Comparison of ENCODE assay signal across 24 mouse cellular contexts in the genomic region with DNA sequence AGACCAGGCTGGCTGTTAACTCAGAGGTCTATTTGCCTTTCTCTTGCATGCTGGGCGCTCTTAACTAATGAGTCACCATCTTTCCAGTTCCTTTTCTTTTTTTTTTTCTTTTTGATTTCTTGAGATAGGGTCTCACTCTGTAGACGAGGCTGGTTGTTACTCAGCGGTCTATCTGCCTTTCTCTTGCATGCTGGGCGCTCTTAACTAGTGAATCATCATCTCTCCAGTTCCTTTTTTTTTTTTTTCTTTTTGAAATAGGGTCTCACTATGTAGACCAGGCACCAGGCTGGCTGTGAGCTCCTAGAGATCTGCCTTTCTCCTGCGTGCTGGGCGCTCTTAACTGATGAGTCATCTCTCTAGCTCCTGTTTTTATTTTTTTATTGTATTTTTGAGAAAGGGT. TPM values are rescaled to one million over a fixed set of nuclear protein-coding genes. Genes with fewer than 3 reads are reported as not detected.
DNase-seq lines count a peak whose midpoint lies in the region; ATAC-seq and TF ChIP-seq lines count a peak whose summit lies in the region.
"Had no signal": no experiment of that assay in that cellular context is flagged by ENCODE, and none has a peak within 500 bp of the region (broad histone marks: within the 10 kb centered on the region; RNA-seq: fewer than 3 reads in every experiment).

No protein-coding gene starts in this region.

- no peak overlapping the region for H3K4me2 ChIP-seq in kidney, embryonic 15.5 days
- H3K4me2 ChIP-seq: embryonic facial prominence, embryonic 15.5 days; limb, embryonic 15.5 days; midbrain, embryonic 15.5 days had no signal

- H3K4me3 ChIP-seq in G1E (ENCODE audit: low read depth, low read length), result no peak overlapping the region
- H3K4me3 ChIP-seq in kidney, embryonic 15.5 days (replicated peaks), result no peak overlapping the region
- H3K4me3 ChIP-seq: embryonic facial prominence, embryonic 15.5 days; forebrain, embryonic 10.5 days; layer of hippocampus, adult 2 months; limb, embryonic 15.5 days; megakaryocyte, embryonic 14.5 days; midbrain, embryonic 15.5 days; myocyte had no signal

- no peaks in the 10 kb centered on the region for H3K36me3 ChIP-seq in G1E (replicated peaks)
- H3K36me3 ChIP-seq in kidney, embryonic 15.5 days, result no peaks in the 10 kb centered on the region
- H3K36me3 ChIP-seq: embryonic facial prominence, embryonic 15.5 days; forebrain, embryonic 10.5 days; limb, embryonic 15.5 days; midbrain, embryonic 15.5 days had no signal

- H3K4me1 ChIP-seq in G1E (ENCODE audit: insufficient read depth, low read depth, low read length), result no peaks in the 10 kb centered on the region; the same call in 1 of the 2 replicates
- H3K4me1 ChIP-seq in kidney, embryonic 15.5 days, result no peaks in the 10 kb centered on the region
- H3K4me1 ChIP-seq: embryonic facial prominence, embryonic 15.5 days; forebrain, embryonic 10.5 days; limb, embryonic 15.5 days; megakaryocyte, embryonic 14.5 days; midbrain, embryonic 15.5 days had no signal

- DNase-seq in 416B (ENCODE audit: low read depth) (peak; percentile 85), G1E (ENCODE audit: low spot score) (no peak), R1 (ENCODE audit: low read depth, low spot score) (peak; percentile 15)
- DNase-seq in thymus, postnatal 10 days (ENCODE audit: low spot score in 2 of 2), result no peak
- no peak for DNase-seq in gastrocnemius, adult 18-20 months (ENCODE audit: low spot score)
- DNase-seq: cerebellum, postnatal 10 days; forebrain, postnatal 0 days; heart, adult 18-20 months; heart, postnatal 4 days; lung, postnatal 10 days; right cerebral cortex, postnatal 14 days; spleen, adult 18-20 months had no signal

- no peak overlapping the region for H3K27ac ChIP-seq in kidney, embryonic 15.5 days
- H3K27ac ChIP-seq: embryonic facial prominence, embryonic 15.5 days; forebrain, embryonic 10.5 days; kidney, postnatal 0 days; layer of hippocampus, adult 2 months; limb, embryonic 15.5 days; midbrain, embryonic 15.5 days had no signal

- H3K27me3 ChIP-seq in G1E (ENCODE audit: insufficient read depth, low read length), result no peaks in the 10 kb centered on the region
- H3K27me3 ChIP-seq in kidney, embryonic 15.5 days, result peaks cover 54% of the 10 kb centered on the region

- no peak for TF ChIP-seq CTCF in G1E (IDR thresholded peaks at IDR 0.05; ENCODE audit: low read depth, low read length)

- no peak overlapping the region for H3K9ac ChIP-seq in kidney, embryonic 15.5 days
- H3K9ac ChIP-seq: embryonic facial prominence, embryonic 15.5 days; forebrain, postnatal 0 days; limb, embryonic 15.5 days; midbrain, embryonic 15.5 days had no signal

- ATAC-seq in G1E (ENCODE audit: extremely low read depth, insufficient number of reproducible peaks, low FRiP score, poor library complexity, severe bottlenecking), result peak; percentile 45; the same call in 1 of the 2 replicates
- peak; percentile 55 for ATAC-seq in megakaryocyte progenitor cell, adult 5-6 weeks (replicated peaks; ENCODE audit: poor library complexity)
- ATAC-seq in kidney, embryonic 15.5 days (replicated peaks; ENCODE audit: low FRiP score), result no peak
- ATAC-seq: forebrain, postnatal 0 days; hindbrain, embryonic 16.5 days; intestine, postnatal 0 days; midbrain, embryonic 15.5 days had no signal

- no peaks in the 10 kb centered on the region for H3K9me3 ChIP-seq in G1E (replicated peaks)
- no peaks in the 10 kb centered on the region for H3K9me3 ChIP-seq in kidney, embryonic 15.5 days (replicated peaks)
- H3K9me3 ChIP-seq: embryonic facial prominence, embryonic 15.5 days; forebrain, embryonic 10.5 days; limb, embryonic 15.5 days; megakaryocyte, embryonic 14.5 days; midbrain, embryonic 15.5 days had no signal

- WGBS in kidney, embryonic 15.5 days, result 78% methylated on average over 6 of the region's 6 CpGs

RNA-seq across cellular contexts. Expression of a gene that starts 43.3 kb away (rescaled TPM):
- total RNA-seq in G1E (2014; fragmentation: Nextera tagmentation) (387 and 408 TPM in 2 replicates), G1E (2017) (239 and 275 TPM in 2 replicates)
- polyA plus RNA-seq in G1E (2012), result 21.0 and 31.9 TPM in 2 replicates
- total RNA-seq in megakaryocyte progenitor cell, adult 5-6 weeks (2015), result 200 and 204 TPM in 2 replicates
- 183 and 230 TPM in 2 replicates for total RNA-seq in megakaryocyte progenitor cell, adult 5-6 weeks (2017)
- 74.7 and 79.2 TPM in 2 replicates for polyA plus RNA-seq in kidney, embryonic 15.5 days (2015; fragmentation: Nextera tagmentation; extraction: Ambion mirVana)
- total RNA-seq in gastrocnemius, adult 18-20 months (2021), result 100 to 1,000 TPM in 1 of 2 experiments, 10 to 100 TPM in 1; 77.2 to 102 TPM

RNA-seq across cellular contexts. Expression of a gene that starts 45.8 kb away (rescaled TPM):
- total RNA-seq in G1E (2014; fragmentation: Nextera tagmentation) (41.8 and 60.7 TPM in 2 replicates), G1E (2017) (36.8 and 49.4 TPM in 2 replicates)
- polyA plus RNA-seq in G1E (2012), result 1.5 and 2.0 TPM in 2 replicates
- total RNA-seq in megakaryocyte progenitor cell, adult 5-6 weeks (2015), result 47.2 and 47.8 TPM in 2 replicates
- 27.3 and 35.0 TPM in 2 replicates for total RNA-seq in megakaryocyte progenitor cell, adult 5-6 weeks (2017)
- polyA plus RNA-seq in kidney, embryonic 15.5 days (2015; fragmentation: Nextera tagmentation; extraction: Ambion mirVana), result 30.0 and 32.4 TPM in 2 replicates
- total RNA-seq in gastrocnemius, adult 18-20 months (2021), result 10 to 100 TPM; 15.2 to 17.0 TPM

Comparison
In these comparisons a context has a peak if more than half of its experiments do, and no peak if none do; other contexts are left out.
1. DNase-seq: peak in 416B (single experiment) and R1 (single experiment); none in G1E (single experiment), thymus, postnatal 10 days (0 of 2) and gastrocnemius, adult 18-20 months (single experiment).